Comparison of ENCODE assay signal across 9 mouse cellular contexts in the genomic region with DNA sequence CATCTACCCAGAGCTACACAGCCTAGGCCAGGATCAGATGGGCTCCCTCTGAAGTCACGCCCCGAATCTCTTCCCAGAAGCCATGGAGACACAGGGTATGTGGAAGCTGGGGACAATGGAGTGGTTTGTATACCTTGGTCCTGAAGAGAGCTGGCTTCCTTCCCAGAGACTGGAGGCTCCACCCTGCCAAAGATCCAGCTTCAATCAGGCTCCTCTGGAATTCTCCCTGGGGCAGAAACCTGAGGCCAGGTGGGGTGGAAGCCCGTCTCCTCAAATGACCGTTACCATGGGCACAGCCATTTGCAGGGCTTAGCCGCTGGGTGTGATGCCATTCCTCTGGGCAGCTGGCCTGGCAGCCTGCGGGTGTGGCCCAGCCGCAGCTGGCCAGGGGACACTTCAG. TPM values are rescaled to one million over a fixed set of nuclear protein-coding genes. Genes with fewer than 3 reads are reported as not detected.
DNase-seq lines count a peak whose midpoint lies in the region; ATAC-seq and TF ChIP-seq lines count a peak whose summit lies in the region.
"Had no signal": no experiment of that assay in that cellular context is flagged by ENCODE, and none has a peak within 500 bp of the region (broad histone marks: within the 10 kb centered on the region; RNA-seq: fewer than 3 reads in every experiment).

No protein-coding gene starts in this region.

- H3K36me3 ChIP-seq in kidney, adult 2 months (ENCODE audit: control insufficient read depth, insufficient read depth, low read length), result no peaks in the 10 kb centered on the region
- H3K36me3 ChIP-seq in lung, embryonic 14.5 days (ENCODE audit: insufficient read depth), result no peaks in the 10 kb centered on the region
- H3K36me3 ChIP-seq: forebrain, embryonic 15.5 days had no signal

- no peak for TF ChIP-seq POLR2A in kidney, adult 2 months (IDR thresholded peaks at IDR 0.05; ENCODE audit: low read depth, low read length)

- H3K9me3 ChIP-seq in lung, embryonic 14.5 days (ENCODE audit: low read depth, low read length), result no peaks in the 10 kb centered on the region
- H3K9me3 ChIP-seq: forebrain, embryonic 15.5 days had no signal

- TF ChIP-seq CTCF in kidney, adult 2 months (conservative IDR thresholded peaks at IDR 0.05; ENCODE audit: insufficient read depth, insufficient read length, low read depth, low read length), result no peak
- TF ChIP-seq CTCF in lung, embryonic 14.5 days (IDR thresholded peaks at IDR 0.05; ENCODE audit: low read depth), result no peak
- TF ChIP-seq CTCF in left cerebral cortex, adult 2 months (IDR thresholded peaks at IDR 0.05), result no peak

- DNase-seq in 3134 (ENCODE audit: extremely low read depth, insufficient read length, low spot score) (peak; percentile 73), ES-CJ7 (ENCODE audit: low read depth, low spot score) (peak; percentile 64)
- peak; percentile 71 for DNase-seq in kidney, adult 2 months
- peak; percentile 68 for DNase-seq in lung, embryonic 14.5 days
- no peak for DNase-seq in right cerebral cortex, postnatal 25 days
- no peak for DNase-seq in embryo, embryonic 10.5 days (ENCODE audit: low spot score)
- DNase-seq in left cerebral cortex, adult 2 months (ENCODE audit: extremely low spot score in 1 of 2, low spot score in 2 of 2), result no peak
- DNase-seq: cerebellum, postnatal 14 days had no signal

- no peak overlapping the region for H3K4me2 ChIP-seq in lung, embryonic 14.5 days
- H3K4me2 ChIP-seq: forebrain, embryonic 15.5 days had no signal

- intact Hi-C loops in left cerebral cortex, adult 2 months (cut with DNase I), result loop anchor here (5.0 kb wide), 2 partner anchors 37 to 282 kb away; a partner anchor contains a TSS

- H3K4me1 ChIP-seq in kidney, adult 2 months (ENCODE audit: control insufficient read depth, insufficient read depth, low read length), result peaks cover 3% of the 10 kb centered on the region; the same call in 1 of the 2 replicates
- no peaks in the 10 kb centered on the region for H3K4me1 ChIP-seq in lung, embryonic 14.5 days (ENCODE audit: insufficient read depth)

- ATAC-seq in lung, embryonic 14.5 days (ENCODE audit: insufficient read depth), result peak; percentile 66; the same call in 1 of the 2 replicates
- ATAC-seq: forebrain, embryonic 15.5 days had no signal

- H3K27ac ChIP-seq in kidney, adult 2 months (ENCODE audit: insufficient read depth, low read depth, low read length), result no peak overlapping the region
- no peak overlapping the region for H3K27ac ChIP-seq in lung, embryonic 14.5 days (ENCODE audit: low read depth)
- no peak overlapping the region for H3K27ac ChIP-seq in left cerebral cortex, adult 2 months
- H3K27ac ChIP-seq: forebrain, embryonic 15.5 days had no signal

- H3K27me3 ChIP-seq in kidney, adult 2 months (replicated peaks; ENCODE audit: control insufficient read depth, insufficient read depth, low read length), result no peaks in the 10 kb centered on the region
- H3K27me3 ChIP-seq in lung, embryonic 14.5 days (ENCODE audit: insufficient read depth, low read length), result 0 out of 2 replicates have a peak, but pooled peaks cover 3% of the 10 kb centered on the region

- H3K4me3 ChIP-seq in kidney, adult 2 months (ENCODE audit: insufficient read depth, low read depth, low read length), result no peak overlapping the region
- H3K4me3 ChIP-seq in lung, embryonic 14.5 days (ENCODE audit: low read depth, low read length), result no peak overlapping the region
- no peak overlapping the region for H3K4me3 ChIP-seq in left cerebral cortex, adult 2 months
- H3K4me3 ChIP-seq: forebrain, embryonic 15.5 days had no signal

- 57% methylated on average over 7 of the region's 7 CpGs for WGBS in kidney, adult 2 months
- 60% methylated on average over 7 of the region's 7 CpGs for WGBS in lung, embryonic 14.5 days

- no peak overlapping the region for H3K9ac ChIP-seq in lung, embryonic 14.5 days
- H3K9ac ChIP-seq: forebrain, embryonic 15.5 days had no signal

RNA-seq across cellular contexts. Expression of a gene that starts 6.5 kb away (rescaled TPM):
- polyA plus RNA-seq in kidney, adult 2 months (2012; rRNA removed), result 127 and 164 TPM in 2 replicates
- 1.0 and 1.6 TPM in 2 replicates for polyA plus RNA-seq in lung, embryonic 14.5 days (2014; fragmentation: Nextera tagmentation; extraction: Ambion mirVana)
- 1 to 10 TPM; 1.8 to 2.2 TPM for total RNA-seq in left cerebral cortex, adult 2 months (2021)

RNA-seq across cellular contexts. Expression of a gene that starts 26.0 kb away (rescaled TPM):
- 89.1 and 95.7 TPM in 2 replicates for polyA plus RNA-seq in kidney, adult 2 months (2012; rRNA removed)
- 71.1 and 74.8 TPM in 2 replicates for polyA plus RNA-seq in lung, embryonic 14.5 days (2014; fragmentation: Nextera tagmentation; extraction: Ambion mirVana)
- total RNA-seq in left cerebral cortex, adult 2 months (2021), result 10 to 100 TPM; 21.8 to 22.4 TPM

RNA-seq across cellular contexts. Expression of a gene that starts 42.8 kb away (rescaled TPM):
- 11.4 and 12.1 TPM in 2 replicates for polyA plus RNA-seq in kidney, adult 2 months (2012; rRNA removed)
- 13.1 and 14.8 TPM in 2 replicates for polyA plus RNA-seq in lung, embryonic 14.5 days (2014; fragmentation: Nextera tagmentation; extraction: Ambion mirVana)
- total RNA-seq in left cerebral cortex, adult 2 months (2021), result 10 to 100 TPM; 13.9 to 15.6 TPM

Comparison
In these comparisons a context has a peak if more than half of its experiments do, and no peak if none do; other contexts are left out.
1. DNase-seq: peak in 3134 (single experiment), ES-CJ7 (single experiment), kidney, adult 2 months (single experiment) and lung, embryonic 14.5 days (single experiment); none in right cerebral cortex, postnatal 25 days (single experiment), embryo, embryonic 10.5 days (single experiment) and left cerebral cortex, adult 2 months (0 of 2).
2. RNA of a gene that starts 6.5 kb away (polyA plus RNA-seq): 127 to 164 TPM in kidney, adult 2 months; 1.0 to 1.6 TPM in lung, embryonic 14.5 days; every median in the first group is over 10 times any median in the second.